Mouse (Mus musculus) layer of hippocampus, adult 9-10 months (tissue): Measurements from ENCODE around the gene Krt35.

ENCODE experiments used
- DNase-seq: peaks from one replicate; pipeline ENCODE4 v3.0.0; 2022; ENCODE audit warnings: low spot score

Gene Krt35

DNA sequence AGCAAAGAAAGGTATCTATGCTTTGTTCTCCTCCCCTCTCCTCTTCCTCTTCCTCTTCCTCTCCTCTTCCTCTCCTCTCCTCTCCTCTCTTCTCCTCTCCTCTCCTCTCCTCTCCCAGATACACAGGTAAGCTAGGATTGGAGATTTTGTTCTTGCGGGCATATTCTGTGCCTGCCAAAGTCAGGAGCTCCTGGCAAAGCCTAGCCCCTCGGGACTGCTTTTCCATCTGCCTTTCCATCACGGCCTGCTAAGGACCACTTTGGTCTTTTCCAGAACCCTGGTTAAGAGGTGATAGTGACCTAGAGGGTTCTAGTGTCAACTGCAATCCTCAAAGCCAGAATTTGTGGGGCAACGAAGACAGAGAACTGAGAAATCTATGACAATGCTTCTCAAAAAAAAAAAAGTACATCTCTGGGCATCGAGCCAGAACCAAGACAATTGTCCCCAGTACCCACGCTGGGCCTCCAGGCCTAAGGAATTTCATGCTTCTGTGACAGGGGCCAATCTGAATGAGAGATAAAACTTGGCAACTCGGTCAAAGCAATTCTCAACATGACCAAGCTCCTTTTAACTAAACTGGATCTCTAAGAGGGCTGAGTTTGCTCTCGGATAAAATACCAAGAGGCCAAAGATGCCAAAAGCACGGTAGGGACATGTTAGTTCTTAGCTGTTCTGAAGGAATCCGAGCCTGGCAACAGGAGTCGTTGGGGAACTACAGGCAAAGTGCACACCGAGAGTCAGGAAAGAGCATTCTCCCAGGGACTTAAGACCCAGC is 29.6 kb downstream of the Krt35 start:
- DNase-seq = no peak

DNA sequence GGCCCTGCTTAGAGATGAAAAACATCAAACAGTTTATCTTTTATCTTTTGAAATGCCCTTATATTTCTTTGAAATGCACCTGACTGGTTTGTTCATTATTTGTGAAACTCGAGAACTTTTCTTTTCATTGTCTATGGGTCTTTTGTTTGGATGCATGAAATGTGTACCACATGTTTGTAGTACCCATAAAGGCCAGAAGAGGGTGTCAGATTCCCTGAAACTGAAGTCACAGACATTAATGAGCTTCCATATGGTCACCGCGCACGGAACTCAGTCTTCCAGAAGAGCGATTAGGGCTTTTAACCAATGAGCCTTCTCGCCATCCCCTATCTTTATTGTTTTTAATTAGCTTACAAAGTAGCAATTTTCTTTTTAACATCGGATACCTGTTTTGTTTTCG is 37.2 kb downstream of the Krt35 start:
- DNase-seq = no peak

DNA sequence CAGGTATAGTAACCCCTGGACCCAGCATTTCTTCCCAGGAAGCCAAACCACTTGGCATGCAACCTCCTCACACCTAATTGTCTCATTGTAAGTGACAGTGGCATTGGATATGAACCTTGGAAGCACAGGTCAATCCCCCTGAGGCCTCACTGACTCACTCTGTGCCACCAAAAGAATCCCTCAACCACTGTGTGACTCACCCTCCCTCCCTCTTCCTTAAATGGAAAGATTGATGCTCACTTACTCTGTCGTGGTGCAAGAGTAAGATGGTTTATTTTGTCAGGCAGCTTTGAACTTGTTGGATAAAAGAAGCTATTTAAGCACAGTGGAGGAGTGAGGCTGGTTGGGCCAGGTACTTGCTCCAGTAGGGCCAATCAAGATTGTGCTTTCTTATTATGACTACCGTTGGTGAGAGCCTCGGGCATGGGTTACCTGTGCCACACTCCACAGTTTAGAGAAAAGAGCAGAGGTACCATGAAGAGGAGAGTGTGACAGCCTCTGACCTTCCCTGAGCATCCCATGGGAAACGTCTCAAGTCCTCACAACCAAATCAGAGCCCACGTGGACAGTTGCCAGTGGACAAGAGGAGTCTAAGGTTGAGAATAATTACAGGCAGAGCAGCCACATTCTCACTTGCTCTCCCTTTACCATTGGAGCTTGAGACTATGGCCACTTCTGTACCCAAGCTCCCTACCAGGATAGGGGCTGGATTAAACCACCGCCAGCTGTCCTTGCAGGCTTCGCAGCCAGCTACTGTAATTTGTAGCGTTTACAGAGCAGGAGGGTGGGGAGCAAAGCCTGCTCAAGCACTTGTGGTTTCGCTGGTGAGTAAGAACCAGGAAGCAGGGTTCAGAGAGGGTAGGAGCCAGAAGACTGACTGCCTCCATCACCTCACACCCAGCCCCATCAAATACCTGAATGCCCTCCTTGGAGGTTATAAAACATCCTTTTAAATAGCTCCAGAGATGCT is 40.1 kb downstream of the Krt35 start:
- no peak for DNase-seq

DNA sequence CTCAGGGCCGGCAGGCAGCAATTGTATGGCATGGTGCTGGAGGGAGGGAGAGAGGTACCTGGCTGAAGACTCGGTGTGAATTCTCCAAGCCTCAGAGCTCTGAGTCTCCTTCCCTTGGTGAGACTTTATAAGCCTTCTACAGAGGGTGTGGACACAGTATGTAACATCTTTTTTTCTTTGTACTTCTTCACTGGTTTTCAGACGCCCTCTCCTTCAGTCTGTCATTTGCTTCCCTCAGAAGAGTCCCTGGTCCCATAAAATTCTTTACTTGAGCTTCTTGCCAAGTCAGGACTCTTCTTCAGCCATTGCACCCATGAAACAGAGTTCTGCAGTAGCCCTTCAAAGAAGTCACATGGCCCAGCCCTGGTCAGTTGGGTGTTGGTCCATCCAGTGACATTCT is 45.6 kb downstream of the Krt35 start, which contains the start of gene Krt31:
Gene Krt31, minus strand, starts transcription at position 101 of the 400 bp plus-strand sequence.
- DNase-seq = no peak

DNA sequence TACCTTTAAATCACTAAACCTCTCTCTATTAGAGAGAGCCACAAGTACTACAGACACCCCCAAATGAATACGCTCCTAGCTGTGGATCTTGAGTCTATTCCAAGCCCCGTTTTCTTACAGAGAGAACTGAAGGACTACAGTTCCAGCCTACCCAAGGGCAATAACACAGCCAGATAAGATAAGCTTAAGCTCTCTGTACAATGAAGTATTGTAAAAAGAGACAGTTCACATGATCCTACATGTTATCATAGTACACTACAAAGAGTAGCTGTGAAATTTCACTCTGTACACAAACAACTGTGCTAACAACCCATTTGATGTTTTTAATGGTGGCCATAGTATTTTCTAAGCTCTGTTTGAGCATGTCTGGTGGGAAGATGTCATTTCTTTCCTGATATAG is 48.8 kb downstream of the Krt35 start:
- DNase-seq = no peak

DNA sequence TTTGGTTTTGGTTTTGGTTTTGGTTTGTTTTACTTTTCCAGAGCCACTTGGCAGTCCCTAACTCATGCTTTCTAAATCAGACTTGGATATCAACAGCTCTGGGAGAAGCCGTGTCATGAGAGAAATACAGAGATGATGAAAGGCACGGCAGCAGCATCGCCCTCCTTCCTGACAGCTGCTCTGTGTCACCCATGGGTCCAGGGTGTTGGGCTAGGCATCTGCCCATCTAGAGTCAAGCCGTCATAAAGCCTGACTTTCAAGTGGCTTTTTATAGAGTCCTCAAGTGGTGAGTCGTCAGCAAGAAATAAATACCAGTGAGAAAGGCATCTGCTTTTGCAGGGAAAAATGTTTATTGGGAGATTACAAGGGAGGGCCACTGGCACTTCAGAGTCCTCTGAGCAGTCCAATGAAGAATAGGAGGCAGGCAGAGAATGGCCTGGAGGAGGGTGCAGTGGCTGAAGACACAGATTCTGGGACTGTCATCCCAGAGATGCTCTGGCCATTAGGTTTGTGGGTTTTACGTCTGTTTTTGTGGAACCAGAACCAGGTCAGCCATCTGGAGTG is 49.7 kb downstream of the Krt35 start:
- DNase-seq = no peak
